Mouse (Mus musculus) CH12.LX (cell line): ENCODE measurements around the gene BC017158. TPM values are rescaled to one million over a fixed set of nuclear protein-coding genes. Genes with fewer than 3 reads are reported as not detected.

Experiments
- DNase-seq: peaks from one replicate; pipeline ENCODE4 v3.0.0-alpha.2; 2013; ENCODE audit errors: extremely low read depth
- H3K27ac ChIP-seq: 2 replicates; pipeline ENCODE4 v1.5.1; 2012; ENCODE audit warnings: low read depth, mild to moderate bottlenecking, control low read depth, moderate library complexity; ENCODE audit not compliant: insufficient read depth
- H3K27me3 ChIP-seq: replicated peaks from 2 replicates; pipeline ENCODE3; 2012; ENCODE audit warnings: inconsistent platforms
- H3K36me3 ChIP-seq, 2 experiments: replicated peaks in 1 of 2; 2 replicates each; pipeline versions ENCODE3 to v1.6.1; 2012; ENCODE audit warnings: inconsistent platforms in 1 of 2, low read length in 1 of 2, mild to moderate bottlenecking in 1 of 2, mixed read lengths in 1 of 2, moderate library complexity in 1 of 2; ENCODE audit not compliant: control insufficient read depth in 1 of 2, insufficient read depth in 1 of 2
- H3K4me1 ChIP-seq, 2 experiments: 2 replicates each; pipeline ENCODE4 v1.6.1; 2012; ENCODE audit warnings: inconsistent platforms in 1 of 2, moderate library complexity in 1 of 2; ENCODE audit not compliant: insufficient read depth in 2 of 2, control insufficient read depth in 1 of 2
- H3K4me2 ChIP-seq: 2 replicates; pipeline ENCODE4 v1.6.1; 2012; ENCODE audit warnings: low read depth, mild to moderate bottlenecking, control low read depth; ENCODE audit not compliant: poor library complexity, insufficient read depth, severe bottlenecking
- H3K4me3 ChIP-seq, 3 experiments: fragments of 150-350 bp in 1 of 3; sonication (generic) in 1 of 3; replicated peaks in 1 of 3; 2 replicates each; pipeline versions ENCODE3 to v1.5.1; 2011 to 2012; ENCODE audit warnings: low read depth in 2 of 3, low read length in 2 of 3, mild to moderate bottlenecking in 2 of 3, moderate library complexity in 2 of 3, control low read depth in 1 of 3, improper control_type of control experiment in 1 of 3, inconsistent platforms in 1 of 3, mixed read lengths in 1 of 3; ENCODE audit not compliant: poor library complexity in 1 of 3
- H3K79me2 ChIP-seq: replicated peaks from 2 replicates; pipeline ENCODE4 v1.6.1; 2012; ENCODE audit warnings: mild to moderate bottlenecking, moderate library complexity; ENCODE audit not compliant: control insufficient read depth, poor library complexity, insufficient read depth, severe bottlenecking; ENCODE audit errors: extremely low read depth
- H3K9ac ChIP-seq: 2 replicates; pipeline ENCODE4 v1.6.1; 2012; ENCODE audit warnings: low read depth, mild to moderate bottlenecking, control low read depth, moderate library complexity; ENCODE audit not compliant: insufficient read depth
- H3K9me3 ChIP-seq: replicated peaks from 2 replicates; pipeline ENCODE3; 2012; ENCODE audit warnings: low read length, inconsistent platforms, mixed read lengths
- CHD1 ChIP-seq: IDR thresholded peaks from 2 replicates; pipeline ENCODE4 v1.6.1; 2012; ENCODE audit warnings: low read depth, low read length, improper control_type of control experiment, inconsistent platforms
- CHD2 ChIP-seq: IDR thresholded peaks from 2 replicates; pipeline ENCODE4 v1.6.1; 2011; ENCODE audit warnings: low read length, improper control_type of control experiment
- CTCF ChIP-seq, 2 experiments: IDR thresholded peaks in 1 of 2; conservative IDR thresholded peaks in 1 of 2; 2 replicates each; pipeline ENCODE4 v1.5.1; 2011 to 2012; ENCODE audit warnings: low read depth in 2 of 2, low read length in 2 of 2, improper control_type of control experiment in 1 of 2, inconsistent platforms in 1 of 2, mild to moderate bottlenecking in 1 of 2, moderate library complexity in 1 of 2
- ELF1 ChIP-seq: IDR thresholded peaks from 2 replicates; pipeline ENCODE4 v1.6.1; 2014; ENCODE audit warnings: low read depth, mild to moderate bottlenecking, inconsistent platforms, low read length, improper control_type of control experiment
- EP300 ChIP-seq: IDR thresholded peaks from 2 replicates; pipeline ENCODE4 v1.6.1; 2011; ENCODE audit warnings: low read length, improper control_type of control experiment
- ETS1 ChIP-seq: conservative IDR thresholded peaks from 2 replicates; pipeline ENCODE4 v1.6.1; 2012; ENCODE audit warnings: low read depth, mild to moderate bottlenecking, inconsistent platforms, low read length, improper control_type of control experiment, moderate library complexity
- HCFC1 ChIP-seq: IDR thresholded peaks from 2 replicates; pipeline ENCODE4 v1.6.1; 2012; ENCODE audit warnings: low read depth, mild to moderate bottlenecking, inconsistent platforms, low read length, improper control_type of control experiment
- IRF4 ChIP-seq: IDR thresholded peaks from 2 replicates; pipeline ENCODE4 v1.6.1; 2014; ENCODE audit warnings: low read depth, mild to moderate bottlenecking, inconsistent platforms, low read length, improper control_type of control experiment
- JUND ChIP-seq: conservative IDR thresholded peaks from 2 replicates; pipeline ENCODE4 v1.6.1; 2011; ENCODE audit warnings: low read depth, low read length, improper control_type of control experiment
- KAT2A ChIP-seq: IDR thresholded peaks from 2 replicates; pipeline ENCODE4 v1.6.1; 2012; ENCODE audit warnings: low read length, improper control_type of control experiment, inconsistent platforms; ENCODE audit not compliant: insufficient replicate concordance
- MAFK ChIP-seq: IDR thresholded peaks from 2 replicates; pipeline ENCODE4 v1.6.1; 2011; ENCODE audit warnings: low read length, improper control_type of control experiment; ENCODE audit not compliant: insufficient replicate concordance
- MAX ChIP-seq: IDR thresholded peaks from 2 replicates; pipeline ENCODE4 v1.6.1; 2011; ENCODE audit warnings: low read length, improper control_type of control experiment
- MAZ ChIP-seq: IDR thresholded peaks from 2 replicates; pipeline ENCODE4 v1.6.1; 2012; ENCODE audit warnings: low read depth, mild to moderate bottlenecking, inconsistent platforms, low read length, improper control_type of control experiment, moderate library complexity
- MEF2A ChIP-seq: IDR thresholded peaks from 2 replicates; pipeline ENCODE4 v1.6.1; 2014; ENCODE audit warnings: low read depth, mild to moderate bottlenecking, inconsistent platforms, low read length, improper control_type of control experiment, borderline replicate concordance
- MXI1 ChIP-seq: IDR thresholded peaks from 2 replicates; pipeline ENCODE4 v1.6.1; 2011; ENCODE audit warnings: mild to moderate bottlenecking, low read depth, low read length, improper control_type of control experiment
- NELFE ChIP-seq: IDR thresholded peaks from 2 replicates; pipeline ENCODE4 v1.6.1; 2011; ENCODE audit warnings: low read depth, low read length, improper control_type of control experiment
- RAD21 ChIP-seq: IDR thresholded peaks from 2 replicates; pipeline ENCODE4 v1.6.1; 2011; ENCODE audit warnings: low read depth, mild to moderate bottlenecking, low read length, improper control_type of control experiment, moderate library complexity
- RCOR1 ChIP-seq: conservative IDR thresholded peaks from 2 replicates; pipeline ENCODE4 v1.6.1; 2012; ENCODE audit warnings: low read depth, mild to moderate bottlenecking, inconsistent platforms, low read length, improper control_type of control experiment
- SIN3A ChIP-seq: IDR thresholded peaks from 2 replicates; pipeline ENCODE4 v1.6.1; 2012; ENCODE audit warnings: low read length, improper control_type of control experiment, inconsistent platforms
- SMC3 ChIP-seq: IDR thresholded peaks from 2 replicates; pipeline ENCODE4 v1.6.1; 2011; ENCODE audit warnings: low read depth, low read length, improper control_type of control experiment
- ZNF384 ChIP-seq: IDR thresholded peaks from 2 replicates; pipeline ENCODE4 v1.6.1; 2012; ENCODE audit warnings: low read depth, low read length, improper control_type of control experiment, inconsistent platforms
- dilution Hi-C: fragments of 300-500 bp; cut with MboI; formaldehyde crosslinking; loops from 2 replicates; pipeline ENCODE4 v1.14.3; 2020; ENCODE audit warnings: low sequenced_read_pairs; ENCODE audit not compliant: extremely low pct_unique_long_range_greater_than_20kb, extremely low pct_ligation_motif_present
- in situ Hi-C: fragments of 300-500 bp; cut with MboI; formaldehyde crosslinking; loops from 3 replicates; pipeline ENCODE4 v1.14.3; 2019; ENCODE audit warnings: low sequenced_read_pairs, low pct_ligation_motif_present, low pct_unique_long_range_greater_than_20kb, mixed read lengths
- polyA plus RNA-seq: library from polyadenylated mRNA; unstranded; fragments of >175 nt; gene quantifications from 2 replicates; pipeline ENCODE4 v1.2.1, GENCODE M21; 2012; ENCODE audit warnings: low read depth; ENCODE audit not compliant: insufficient read length
- total RNA-seq, 2 experiments: library from RNA; depleted of rRNA; stranded (reverse); fragments of 300-350 nt in 1 of 2; fragments of >200 nt in 1 of 2; gene quantifications; 2 replicates each; pipeline ENCODE4 v1.2.3; 2012 to 2014

BC017158 gene
- total and polyA plus RNA-seq, 3 experiments: 4.9 to 14.5 (median 8.1) TPM

GRCm38 (mm10) chr7:128236856-128237592 is 60.9 kb downstream of the BC017158 start, which contains the start of gene Armc5:
Gene Armc5 (plus strand): TSS chr7:128237342.
- Histone ChIP-seq H3K79me2 (no peaks in the 10 kb centered on the region), H3K4me2 (peak within 1 kb of the TSS; percentile 48), H3K4me1 (peaks cover 16 to 49% of the 10 kb centered on the region in 2 experiments), H3K36me3 (peaks cover 23 to 38% of the 10 kb centered on the region in 2 experiments), H3K4me3 (peak within 1 kb of the TSS; percentile 82 to 85 (median 84)), H3K27me3 (no peaks in the 10 kb centered on the region), H3K9me3 (no peaks in the 10 kb centered on the region), H3K27ac (peak within 1 kb of the TSS; percentile 94), H3K9ac (peak within 1 kb of the TSS; percentile 94)
- peak; percentile 60 for DNase-seq
- in situ Hi-C loops (no loop called here), dilution Hi-C loops (no loop called here)
- TF ChIP-seq ZNF384 (peak; percentile 31; the same call in 1 of the 2 replicates), IRF4 (peak; percentile 63; the same call in 1 of the 2 replicates), NELFE (peak; percentile 52), HCFC1 (no peak), RAD21 (peak; percentile 44), RCOR1 (0 out of 2 replicates have a peak, but pooled peaks have one; percentile 57), JUND (no peak), KAT2A (0 out of 2 replicates have a peak, but pooled peaks have one; percentile 52), SIN3A (peak; percentile 47; the same call in 1 of the 2 replicates), CTCF (conservative IDR thresholded peaks at IDR 0.05 in 1 of 2, IDR thresholded peaks at IDR 0.05 in 1 of 2; ENCODE audit: low read depth in 2 of 2, low read length in 2 of 2) (peak; percentile 22 to 78; a peak in 2 of 4 replicates), ELF1 (peak; percentile 81), MAX (0 out of 2 replicates have a peak, but pooled peaks have one; percentile 11), MAFK (peak; percentile 81), CHD2 (peak; percentile 79), MAZ (peak; percentile 43; the same call in 1 of the 2 replicates), CHD1 (no peak), MXI1 (peak; percentile 20; the same call in 1 of the 2 replicates), MEF2A (0 out of 2 replicates have a peak, but pooled peaks have one; percentile 18), SMC3 (peak; percentile 43), ETS1 (no peak), EP300 (no peak)
